Mouse (Mus musculus) frontal cortex, postnatal 10 days (tissue): ENCODE measurements at regions not wholly inside any gene's neighbourhood (a gene's known extent, or its start where the extent isn't known, plus 50 kb on each side); places are given as distances from the start of the nearest gene placed in this dataset.

Experiments used
- DNase-seq, 2 experiments: peaks; one replicate each; pipeline ENCODE4 v3.0.0; 2022; ENCODE audit warnings: low spot score in 2 of 2, mixed read lengths in 1 of 2

GRCm38 (mm10) chr10:30952410-30952809 is 109.8 kb upstream of the Hey2 start:
- no peak for DNase-seq

DNA sequence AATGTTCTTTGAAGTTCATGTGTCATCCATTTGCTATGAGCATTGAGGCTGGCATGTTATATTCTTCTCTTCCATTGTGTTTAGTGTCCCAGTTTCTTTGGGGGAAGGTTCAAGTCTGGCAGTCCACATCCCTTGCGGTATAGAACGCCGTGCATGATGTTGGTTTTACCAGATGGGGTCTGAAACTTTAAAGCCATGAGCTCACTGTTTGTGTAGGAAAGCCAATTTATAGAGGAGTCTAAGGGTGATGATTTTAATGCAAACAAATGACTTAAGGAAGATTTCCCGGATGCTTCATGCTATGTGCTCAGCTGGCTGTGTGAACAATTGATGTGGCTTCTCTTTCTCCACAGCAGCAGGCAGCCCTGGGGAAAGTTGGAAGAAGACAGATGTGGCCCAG is 104.0 kb upstream of the Hey2 start:
- DNase-seq: no peak

DNA sequence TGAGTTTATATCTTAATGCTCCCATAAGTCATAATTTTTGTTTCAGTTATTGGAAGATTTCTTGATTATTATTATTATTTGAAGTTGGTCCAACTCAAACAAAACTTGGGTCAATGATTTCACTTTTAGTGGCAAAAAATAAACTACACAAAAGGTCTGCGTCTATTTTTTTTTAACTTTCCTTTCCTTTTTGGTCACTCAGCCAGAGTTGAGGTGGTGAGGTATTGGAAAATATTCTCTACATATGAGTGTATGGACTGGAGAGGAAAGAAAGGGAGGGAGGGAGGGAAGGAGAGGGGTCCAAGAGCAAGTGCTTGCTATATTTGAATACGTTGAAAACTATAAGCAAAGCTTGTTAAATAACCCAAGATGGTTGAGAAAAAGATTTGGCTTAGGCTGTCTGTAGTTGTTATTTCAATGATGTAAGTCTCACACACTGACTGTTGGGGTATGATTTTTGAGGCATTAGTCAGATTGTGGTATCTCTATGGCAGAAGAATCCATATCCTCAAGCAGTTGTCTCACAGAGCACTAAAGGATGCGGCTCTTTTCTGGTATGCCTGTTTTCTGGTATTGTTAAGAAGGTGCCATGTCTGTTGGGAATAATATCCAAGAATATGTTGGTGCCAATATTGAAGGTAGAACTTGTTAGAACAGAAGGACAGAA is 75.9 kb upstream of the Hey2 start:
- DNase-seq: no peak

DNA sequence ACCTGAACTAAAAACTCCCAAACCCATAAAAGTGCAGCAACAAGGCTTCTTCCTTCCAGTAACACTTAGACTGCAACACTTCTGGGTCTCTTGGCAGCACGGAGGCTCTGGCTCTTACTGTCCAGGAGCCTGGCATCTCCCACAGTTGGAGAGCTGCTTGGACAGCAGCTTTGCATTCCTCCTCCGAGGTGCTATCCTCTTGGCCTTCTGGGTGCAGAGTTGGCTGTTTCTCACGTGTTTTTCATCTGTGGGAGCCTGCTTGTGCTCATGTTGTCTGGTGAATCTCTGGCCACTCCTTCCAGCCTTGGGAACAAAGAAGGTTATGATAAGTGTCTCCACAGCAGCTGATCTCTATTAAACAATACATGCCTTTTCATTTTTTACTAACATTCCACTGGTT is 51.2 kb upstream of the Hey2 start:
- no peak for DNase-seq
